Mouse (Mus musculus) skeletal muscle tissue, postnatal 0 days (tissue): ENCODE data around the gene Ifnk. TPM values are rescaled to one million over a fixed set of nuclear protein-coding genes. Genes with fewer than 3 reads are reported as not detected.

ENCODE experiments used
- polyA plus RNA-seq: library from polyadenylated mRNA; unstranded; fragments of >200 nt; fragmentation: Nextera tagmentation; extraction: Ambion mirVana; gene quantifications from 2 replicates; pipeline ENCODE4 v1.2.1, GENCODE M21; 2015

Ifnk gene
- not detected in 2 replicates for polyA plus RNA-seq

GRCm38 (mm10) chr4:35151756-35152155 lies at the start of gene Ifnk:
Ifnk (plus strand) TSS chr4:35152056.

GRCm38 (mm10) chr4:35156751-35157611 lies 5.1 kb downstream of the Ifnk start, which contains the start of gene Mob3b:
Mob3b (minus strand) TSS chr4:35157484.

Other genes starting within 250 kb of the Ifnk start
- gene Mob3b, start 5.4 kb downstream of the Ifnk start, polyA plus RNA-seq: 1.1 and 2.5 TPM in 2 replicates
- 5.9 and 12.6 TPM in 2 replicates for gene C9orf72, start 74.1 kb downstream of the Ifnk start, polyA plus RNA-seq